Mouse (Mus musculus) CD4-positive helper T cell, adult 2 months (primary cell): ENCODE data around the gene H2afv.
"Not testable (repeated sequence)": the region's sequence is repeated elsewhere in the genome, so short reads cannot be mapped to it uniquely, and the experiment has no call there.

Experiments
- DNase-seq: peaks from one replicate; pipeline ENCODE4 v3.0.0-alpha.2; 2012; ENCODE audit warnings: low read depth, missing footprints, low spot score

H2afv gene

GRCm38 (mm10) chr11:6471054-6471453 lies 26.8 kb upstream of the H2afv start:
- DNase-seq = no peak

DNA sequence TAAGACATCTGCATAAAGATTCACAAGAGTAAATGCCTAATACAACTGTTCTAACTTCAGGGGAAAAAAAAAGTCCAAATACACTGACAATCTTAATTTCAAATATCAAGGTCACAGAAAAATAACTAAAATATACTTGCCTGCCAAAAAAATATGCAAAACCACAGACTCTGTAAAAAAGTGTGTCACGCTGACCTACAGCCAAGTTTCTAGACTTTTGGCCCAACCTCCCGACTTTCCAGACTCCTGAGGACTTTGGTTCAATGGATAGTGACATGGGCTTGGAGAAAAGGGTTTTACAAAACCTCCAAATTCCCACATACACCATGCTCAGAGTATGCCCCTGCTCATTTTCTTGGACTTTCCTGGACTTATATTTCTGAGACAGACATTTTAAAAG lies 24.3 kb upstream of the H2afv start:
- no peak for DNase-seq

DNA sequence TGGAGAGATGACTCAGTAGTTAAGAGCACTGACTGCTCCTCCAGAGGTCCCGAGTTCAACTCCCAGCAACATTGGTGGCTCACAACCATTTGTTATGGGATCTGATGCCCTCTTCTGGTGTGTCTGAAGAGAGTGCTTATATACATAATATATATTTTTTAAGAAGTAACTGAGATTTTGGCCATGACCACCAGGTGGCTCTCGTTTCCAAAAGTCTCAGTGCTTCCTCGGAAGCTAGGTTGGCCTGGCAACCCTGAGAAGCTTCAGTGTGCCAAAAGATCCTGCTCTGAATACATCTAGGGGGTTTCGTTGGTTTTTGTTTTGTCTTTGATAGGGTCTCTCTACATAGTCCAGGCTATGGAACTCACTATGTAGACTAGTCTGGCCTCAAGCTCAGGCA lies 20.9 kb upstream of the H2afv start:
- peak; percentile 86 for DNase-seq

GRCm38 (mm10) chr11:6463159-6463837 lies 19.1 kb upstream of the H2afv start:
- no peak for DNase-seq

DNA sequence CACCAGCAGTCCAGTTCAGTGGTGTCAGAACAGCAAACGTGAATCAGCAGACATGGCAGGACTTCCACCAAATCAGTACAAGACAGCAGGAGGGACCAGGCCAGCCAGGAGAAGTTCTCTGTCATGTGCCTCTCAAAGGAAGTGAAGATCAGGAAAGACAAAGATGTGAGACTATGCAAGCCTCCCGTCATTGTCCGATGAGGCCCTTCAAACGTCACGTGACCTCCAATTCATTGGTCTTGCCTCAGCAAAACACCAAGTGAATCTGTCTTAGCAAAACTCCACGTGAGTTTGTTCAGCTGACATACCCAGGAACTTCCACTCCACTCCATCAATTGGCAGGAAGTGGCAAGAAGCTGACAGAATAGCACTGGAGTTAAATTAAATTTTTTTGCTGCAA lies 11.8 kb upstream of the H2afv start:
- DNase-seq = no peak

- not testable (repeated sequence) for DNase-seq
Measured at GRCm38 (mm10) chr11:6448155-6448554, 3.9 kb upstream of the H2afv start.

DNA sequence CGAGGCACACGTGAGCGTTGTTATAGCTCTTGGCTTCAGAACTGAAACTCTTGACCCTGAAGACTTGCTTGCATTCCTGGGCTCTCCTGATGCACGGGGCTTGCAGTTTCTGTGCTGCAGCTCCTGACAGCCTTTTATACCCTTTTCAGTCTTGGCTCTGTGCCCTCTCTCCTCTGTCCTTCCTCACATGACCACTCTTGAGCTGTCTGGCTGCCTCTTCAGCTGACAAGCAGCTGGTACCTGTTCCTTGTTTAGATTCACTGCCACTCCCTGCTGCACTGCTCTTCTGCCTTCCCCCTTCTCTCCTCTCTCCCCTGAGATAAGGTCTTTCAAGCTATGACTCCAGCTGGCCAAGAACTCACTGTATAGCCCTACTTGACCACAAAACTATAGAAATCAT lies 3.2 kb upstream of the H2afv start:
- DNase-seq = no peak

DNA sequence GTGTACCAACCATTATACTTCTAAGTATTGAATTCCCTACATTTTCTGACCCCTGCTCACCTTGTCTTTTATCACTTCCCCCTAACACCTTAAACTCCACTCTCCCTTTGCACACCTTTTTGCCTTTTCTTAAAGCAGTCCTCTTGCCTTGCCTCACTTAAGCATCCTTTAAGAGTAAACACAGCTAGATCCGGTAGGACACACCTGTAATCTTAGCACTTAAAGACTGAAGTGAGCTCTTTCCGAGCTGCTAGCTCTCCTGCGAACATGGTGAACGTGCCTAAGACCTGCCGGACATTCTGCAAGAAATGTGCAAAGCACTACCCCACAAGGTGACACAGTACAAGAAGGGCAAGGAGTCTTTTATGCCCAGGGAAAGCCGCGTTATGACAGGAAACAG lies 1.7 kb upstream of the H2afv start:
- no peak for DNase-seq

DNA sequence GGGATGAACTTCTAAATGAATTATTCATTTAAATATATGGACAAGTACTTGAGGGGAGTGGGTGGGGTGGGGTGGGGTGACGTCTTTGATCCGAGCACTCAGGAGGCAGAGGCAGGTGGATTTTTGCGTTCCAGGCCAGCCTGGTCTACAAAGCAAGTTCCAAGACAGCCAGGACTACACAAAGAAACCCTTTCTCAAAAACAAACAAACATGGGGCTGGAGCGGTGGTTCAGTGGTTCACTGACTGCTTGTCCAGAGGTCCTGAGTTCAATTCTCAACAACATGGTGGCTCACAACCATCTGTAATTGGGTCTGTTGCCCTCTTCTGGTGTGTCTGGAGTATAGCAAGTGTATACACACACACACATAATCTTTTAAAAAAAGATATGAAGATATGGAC lies 1.2 kb upstream of the H2afv start:
- DNase-seq = no peak

GRCm38 (mm10) chr11:6443727-6444076 lies 541 bp downstream of the H2afv start:
- DNase-seq = no peak

- no peak for DNase-seq
Measured at GRCm38 (mm10) chr11:6443102-6443501, 1.1 kb downstream of the H2afv start.

- DNase-seq = no peak
Measured at GRCm38 (mm10) chr11:6442566-6442965, 1.7 kb downstream of the H2afv start.

DNA sequence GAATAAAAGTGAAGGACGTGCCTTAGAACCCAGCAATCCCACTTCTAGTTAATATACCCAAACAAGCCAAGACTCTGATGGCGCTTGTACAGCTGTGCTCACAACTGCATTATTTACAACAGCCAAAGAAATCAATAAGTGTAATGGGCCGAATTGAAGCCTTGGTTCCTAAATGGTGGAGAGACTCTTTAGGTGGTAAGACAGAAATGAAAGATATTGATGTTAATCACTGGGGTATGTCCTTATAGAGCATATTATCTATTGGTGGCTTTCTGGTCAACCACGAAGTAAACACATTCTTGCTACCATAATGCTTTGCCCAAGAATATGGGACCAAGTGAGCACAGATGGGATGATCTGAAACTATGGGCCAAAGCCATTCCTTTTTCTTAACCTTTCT lies 4.1 kb downstream of the H2afv start:
- DNase-seq = no peak

- no peak for DNase-seq
Measured at GRCm38 (mm10) chr11:6437667-6438066, 6.6 kb downstream of the H2afv start.

DNA sequence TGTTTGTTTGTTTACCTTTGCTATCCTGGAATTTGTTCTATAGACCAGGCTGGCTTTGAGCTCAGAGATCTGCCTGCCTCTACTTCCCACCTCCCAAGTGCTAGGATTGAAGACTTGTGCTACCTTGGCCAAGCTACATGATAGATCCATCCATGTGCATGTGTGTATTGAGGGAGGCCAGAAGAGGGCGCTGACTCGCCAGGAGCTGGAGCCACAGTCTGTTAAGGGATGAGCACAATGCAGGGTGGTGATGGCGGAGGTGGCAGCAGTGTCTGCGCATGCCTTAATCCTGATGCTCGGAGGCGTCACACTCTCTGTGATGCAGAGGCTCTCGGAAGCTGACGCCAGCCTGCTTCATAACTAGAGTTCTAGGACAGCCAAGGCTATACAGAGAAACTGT lies 7.8 kb downstream of the H2afv start:
- DNase-seq = peak; percentile 58

- no peak for DNase-seq
Measured at GRCm38 (mm10) chr11:6430186-6430585, 14.1 kb downstream of the H2afv start.

- no peak for DNase-seq
Measured at GRCm38 (mm10) chr11:6420722-6421350, 23.4 kb downstream of the H2afv start.

DNA sequence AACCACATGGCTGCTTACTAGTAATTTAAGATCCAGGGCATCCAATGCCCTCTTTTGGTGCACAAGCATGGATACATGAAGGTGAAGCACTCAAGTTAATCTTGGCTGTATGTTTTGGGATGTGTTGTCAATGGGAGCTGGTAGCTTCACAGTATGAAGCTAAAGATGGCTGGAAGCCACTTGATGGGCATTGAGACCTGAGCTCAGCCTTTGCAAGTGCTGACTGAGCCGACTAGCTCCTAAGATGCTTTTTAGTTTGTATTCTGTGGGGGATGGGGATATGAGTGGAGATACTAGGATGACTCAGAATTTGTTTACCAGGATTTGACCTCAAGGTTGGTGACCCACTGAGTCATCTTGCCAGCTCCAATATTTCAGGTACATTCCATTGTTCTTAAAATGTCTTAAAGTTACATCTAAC lies 23.9 kb downstream of the H2afv start:
- DNase-seq = no peak

DNA sequence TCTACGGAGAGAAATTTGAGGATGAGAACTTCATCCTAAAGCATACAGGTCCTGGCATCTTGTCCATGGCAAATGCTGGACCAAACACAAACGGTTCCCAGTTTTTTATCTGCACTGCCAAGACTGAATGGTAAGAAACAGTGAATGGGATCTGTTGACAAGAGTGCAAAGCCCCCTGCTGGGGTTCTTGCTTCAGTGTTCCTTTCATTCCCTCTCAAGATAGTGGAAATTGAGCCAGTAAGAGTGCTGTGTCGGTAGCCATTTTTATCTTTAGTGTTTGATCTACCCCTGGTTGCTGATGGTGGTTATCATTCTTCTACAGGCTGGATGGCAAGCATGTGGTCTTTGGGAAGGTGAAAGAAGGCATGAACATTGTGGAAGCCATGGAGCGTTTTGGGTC lies 25.1 kb downstream of the H2afv start:
- DNase-seq = not testable (repeated sequence)

DNA sequence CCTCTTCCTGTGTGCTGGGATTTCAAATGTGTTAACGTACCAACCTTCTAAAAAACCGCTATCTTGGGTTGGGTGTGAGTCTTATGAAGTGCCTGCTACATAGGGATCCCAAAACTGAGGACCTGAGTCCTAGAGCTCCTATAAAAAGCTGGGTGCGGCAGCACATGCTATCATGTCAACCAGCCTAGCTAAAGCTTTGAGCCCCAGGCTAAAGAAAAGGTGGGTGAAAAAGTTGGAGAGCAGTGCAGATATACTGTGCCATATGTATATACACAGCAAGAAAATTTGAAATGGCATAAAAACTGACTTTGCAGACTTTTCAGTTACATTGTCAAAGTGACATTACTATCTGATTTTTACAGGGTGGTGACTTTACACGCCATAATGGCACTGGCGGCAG lies 25.5 kb downstream of the H2afv start:
- no peak for DNase-seq

GRCm38 (mm10) chr11:6417490-6417889 lies 26.8 kb downstream of the H2afv start:
- no peak for DNase-seq

- no peak for DNase-seq
Measured at GRCm38 (mm10) chr11:6417069-6417468, 27.2 kb downstream of the H2afv start.

GRCm38 (mm10) chr11:6416405-6417034 lies 27.7 kb downstream of the H2afv start:
- peak; percentile 90 for DNase-seq
